Mouse (Mus musculus) embryonic facial prominence, embryonic 13.5 days (tissue): Measurements from ENCODE around the gene Col4a6. TPM values are rescaled to one million over a fixed set of nuclear protein-coding genes. Genes with fewer than 3 reads are reported as not detected.

Experiments
- ATAC-seq: fragments of 200-750 bp; cut with Nextera tagmentation; 2 replicates; pipeline ENCODE4 v1.8.0; 2017; ENCODE audit warnings: low read depth; ENCODE audit not compliant: insufficient number of reproducible peaks, insufficient read depth, low FRiP score, low TSS enrichment
- H3K27ac ChIP-seq: fragments of 300-500 bp; sonication (generic); 2 replicates; pipeline ENCODE4 v1.5.1; 2015; ENCODE audit warnings: moderate library complexity, mild to moderate bottlenecking, inconsistent platforms
- H3K27me3 ChIP-seq: fragments of 300-500 bp; sonication (generic); 2 replicates; pipeline ENCODE4 v1.6.1; 2015; ENCODE audit warnings: mild to moderate bottlenecking, inconsistent platforms
- H3K36me3 ChIP-seq: fragments of 300-500 bp; sonication (generic); 2 replicates; pipeline ENCODE4 v1.6.1; 2015; ENCODE audit warnings: mild to moderate bottlenecking, inconsistent platforms
- H3K4me1 ChIP-seq: fragments of 300-500 bp; sonication (generic); 2 replicates; pipeline ENCODE4 v1.6.1; 2015; ENCODE audit warnings: inconsistent platforms
- H3K4me2 ChIP-seq: fragments of 300-500 bp; sonication (generic); 2 replicates; pipeline ENCODE4 v1.6.1; 2015; ENCODE audit warnings: moderate library complexity, mild to moderate bottlenecking, inconsistent platforms
- H3K4me3 ChIP-seq: fragments of 300-500 bp; sonication (generic); 2 replicates; pipeline ENCODE4 v1.5.1; 2015; ENCODE audit warnings: mild to moderate bottlenecking, inconsistent platforms
- H3K9ac ChIP-seq: fragments of 300-500 bp; sonication (generic); 2 replicates; pipeline ENCODE4 v1.6.1; 2015; ENCODE audit warnings: mild to moderate bottlenecking, inconsistent platforms
- H3K9me3 ChIP-seq: fragments of 300-500 bp; sonication (generic); 2 replicates; pipeline ENCODE4 v1.6.1; 2016; ENCODE audit warnings: inconsistent platforms
- WGBS: fragments of 180-500 bp; shearing (Covaris S2); methylation state at CpG from one replicate; pipeline ENCODE4 v1.1.7; 2015; ENCODE audit warnings: mixed read lengths; 5-methylcytosine and 5-hydroxymethylcytosine counted together
- polyA plus RNA-seq: library from polyadenylated mRNA; unstranded; fragments of >200 nt; fragmentation: Nextera tagmentation; extraction: Ambion mirVana; gene quantifications from 2 replicates; pipeline ENCODE4 v1.2.1, GENCODE M21; 2015

Col4a6 gene
- polyA plus RNA-seq, 1 experiment from 2014 or later, result 1.3 TPM

DNA sequence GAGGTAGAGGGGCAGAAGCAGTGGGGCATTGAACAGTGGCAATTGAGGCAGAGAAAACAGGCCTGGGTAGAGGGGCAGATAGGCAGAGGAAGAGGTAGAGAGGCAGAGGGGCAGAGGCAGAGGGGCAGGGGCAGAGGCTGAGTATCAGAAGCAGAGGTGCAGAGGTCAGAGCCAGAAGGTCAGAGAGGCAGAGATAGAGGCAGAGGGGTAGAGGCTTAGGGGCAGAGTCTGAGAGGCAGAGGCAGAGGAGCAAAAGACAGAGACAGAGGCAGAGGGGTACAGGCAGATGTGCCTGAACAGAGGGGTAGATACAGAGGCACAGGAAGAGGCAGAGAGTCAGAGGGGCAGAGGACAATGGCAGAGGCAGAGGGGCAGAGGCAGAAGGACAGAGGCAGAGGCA lies 323.6 kb downstream of the Col4a6 start:
- peaks cover 19% of the 10 kb centered on the region; the same call in 1 of the 2 replicates for H3K27me3 ChIP-seq
- H3K4me2 ChIP-seq, result no peak overlapping the region
- H3K9ac ChIP-seq, result no peak overlapping the region
- no peak overlapping the region for H3K4me3 ChIP-seq
- H3K4me1 ChIP-seq, result no peaks in the 10 kb centered on the region
- no peak overlapping the region for H3K27ac ChIP-seq
- ATAC-seq, result peak; percentile 56; the same call in 1 of the 2 replicates
- no peaks in the 10 kb centered on the region for H3K36me3 ChIP-seq
- no peaks in the 10 kb centered on the region for H3K9me3 ChIP-seq

DNA sequence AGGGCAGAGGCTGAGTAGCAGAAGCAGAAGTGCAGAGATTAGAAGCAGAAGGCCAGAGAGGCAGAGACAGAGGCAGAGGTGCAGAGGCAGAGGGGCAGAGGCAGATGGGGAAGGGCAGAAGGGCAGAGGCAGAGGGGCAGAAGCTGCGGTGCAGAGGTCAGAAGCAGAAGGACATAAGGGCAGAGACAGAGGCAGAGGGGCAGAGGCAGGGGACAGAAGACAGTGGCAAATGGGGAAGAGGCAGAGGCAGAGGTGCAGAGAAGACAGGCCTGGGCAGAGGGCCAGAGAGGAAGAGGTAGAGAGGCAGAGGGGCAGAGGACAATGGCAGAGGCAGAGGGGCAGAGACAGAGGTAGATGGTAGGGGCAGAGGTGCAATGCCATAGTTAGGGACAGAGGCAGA lies 324.2 kb downstream of the Col4a6 start:
- Histone ChIP-seq H3K4me2 (no peak overlapping the region), H3K4me3 (no peak overlapping the region), H3K9ac (no peak overlapping the region), H3K36me3 (no peaks in the 10 kb centered on the region), H3K27ac (no peak overlapping the region), H3K9me3 (no peaks in the 10 kb centered on the region), H3K27me3 (peaks cover 19% of the 10 kb centered on the region; the same call in 1 of the 2 replicates), H3K4me1 (no peaks in the 10 kb centered on the region)
- 50% methylated on average over 1 of the region's 1 CpGs for WGBS
- no peak for ATAC-seq

Other genes with a start within 250 kb of the Col4a6 start
- 8.7 and 9.4 TPM in 2 replicates for gene Col4a5, start 1.3 kb upstream of the Col4a6 start, polyA plus RNA-seq